Mouse (Mus musculus) layer of hippocampus, adult 11-12 months (tissue): ENCODE measurements at regions not wholly inside any gene's neighbourhood (a gene's known extent, or its start where the extent isn't known, plus 50 kb on each side); places are given as distances from the start of the nearest gene placed in this dataset.
"Not testable (repeated sequence)": the region's sequence is repeated elsewhere in the genome, so short reads cannot be mapped to it uniquely, and the experiment has no call there.

Experiments used
- DNase-seq: peaks from one replicate; pipeline ENCODE4 v3.0.0; 2022; ENCODE audit warnings: low spot score

DNA sequence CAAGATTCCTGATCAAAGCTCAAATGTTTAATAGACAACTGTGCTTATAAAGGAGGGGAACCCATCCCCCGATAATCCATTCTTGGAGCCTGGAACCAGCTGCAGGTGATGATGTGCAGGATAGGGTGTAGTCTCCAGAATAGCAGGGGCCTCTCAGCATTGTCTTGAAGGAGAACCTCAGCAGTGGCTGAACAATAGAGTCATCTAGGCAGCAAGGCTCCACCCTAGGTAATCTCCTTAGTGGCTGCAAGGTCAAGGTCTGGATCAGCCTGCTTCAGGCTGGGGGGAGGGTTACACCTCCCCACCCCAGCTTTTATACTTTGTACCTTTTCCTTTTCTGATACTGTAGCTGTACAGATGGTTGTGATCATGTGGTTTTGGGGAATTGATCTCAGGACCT, 116.8 kb upstream of the Mettl4 start:
- DNase-seq: no peak

DNA sequence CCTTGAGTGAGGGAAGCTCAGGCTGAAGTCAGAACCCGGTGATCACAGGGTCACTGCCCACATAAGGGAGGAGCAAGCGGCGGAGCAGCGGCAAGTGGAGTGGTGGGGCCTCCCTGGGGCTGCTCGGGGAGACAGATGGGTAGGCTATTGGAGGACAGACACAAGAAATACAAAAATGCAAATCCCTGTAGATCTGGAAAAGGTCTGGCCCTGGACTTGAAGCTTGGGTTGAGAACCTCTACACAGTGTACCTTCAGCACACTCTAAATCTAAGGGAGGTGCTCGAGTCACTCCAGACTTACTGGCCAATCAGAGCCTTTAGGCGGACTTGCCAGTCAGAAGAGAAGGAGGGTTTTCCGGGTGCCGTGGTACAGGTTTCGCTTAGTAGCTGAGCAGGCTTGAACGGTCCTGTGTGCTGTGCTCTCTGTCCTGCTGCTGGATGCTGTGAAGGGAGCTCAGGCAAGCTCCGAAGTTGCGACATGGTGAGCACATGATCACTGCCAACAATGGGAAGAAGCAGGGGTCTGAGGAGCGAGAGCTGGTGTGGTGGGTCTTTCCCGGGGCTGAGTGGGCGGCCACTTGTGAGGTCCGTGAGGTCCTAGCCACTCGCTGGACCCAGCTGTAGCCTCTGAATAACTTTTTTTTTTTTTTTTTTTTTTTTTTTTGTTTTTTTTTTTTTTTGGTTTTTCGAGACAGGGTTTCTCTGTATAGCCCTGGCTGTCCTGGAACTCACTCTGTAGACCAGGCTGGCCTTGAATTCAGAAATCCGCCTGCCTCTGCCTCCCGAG, 114.9 kb upstream of the Mettl4 start:
- peak; percentile 75 for DNase-seq

DNA sequence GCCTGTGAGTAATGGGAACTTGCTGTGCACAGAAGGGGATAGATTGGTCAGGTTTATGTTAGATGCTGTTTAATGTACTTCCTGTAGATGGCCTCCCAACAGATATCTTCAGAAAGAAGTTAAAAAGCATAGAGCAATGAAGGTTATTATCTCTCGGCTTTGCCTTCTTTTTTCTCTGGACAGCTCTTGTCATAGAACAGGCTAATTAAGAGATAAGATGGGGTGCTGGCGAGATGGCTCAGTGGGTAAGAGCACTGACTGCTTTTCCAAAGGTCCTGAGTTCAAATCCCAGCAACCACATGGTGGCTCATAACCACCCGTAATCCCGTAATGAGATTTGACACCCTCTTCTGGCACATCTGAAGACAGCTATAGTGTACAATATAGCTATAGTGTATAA, 104.9 kb upstream of the Mettl4 start:
- DNase-seq: not testable (repeated sequence)

DNA sequence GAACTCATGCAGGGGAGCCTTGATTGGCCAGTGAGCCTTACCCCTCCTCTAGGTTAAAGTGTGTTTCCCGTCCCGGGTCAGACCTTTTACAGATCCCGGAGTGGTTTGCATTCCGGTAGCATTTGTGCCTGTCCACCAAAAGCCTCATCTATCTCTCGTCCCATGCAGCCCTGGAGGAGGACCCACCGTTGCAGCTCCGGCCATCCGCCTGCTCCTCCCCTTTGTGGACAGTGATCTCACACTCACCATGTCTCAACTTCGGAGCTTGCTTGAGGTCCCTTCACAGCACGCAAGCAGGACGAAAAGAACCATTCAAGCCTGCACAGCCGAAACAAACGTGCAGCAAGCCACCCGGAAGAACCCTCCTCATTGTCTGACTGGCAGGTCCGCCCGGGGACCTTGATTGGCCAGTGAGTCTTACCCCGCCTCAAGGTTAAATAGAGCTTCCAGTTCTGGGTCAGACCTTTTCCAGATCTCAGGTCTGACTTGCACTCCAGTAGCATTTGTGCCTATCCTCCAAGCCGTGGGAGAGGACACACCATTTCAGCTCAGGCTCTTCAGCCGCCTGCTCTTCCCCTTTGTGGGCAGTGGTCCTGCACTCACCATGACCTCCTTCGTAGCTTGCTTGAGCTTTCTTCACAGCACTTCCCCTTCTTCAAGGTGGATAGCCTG, 84.8 kb upstream of the Mettl4 start:
- peak; percentile 82 for DNase-seq

DNA sequence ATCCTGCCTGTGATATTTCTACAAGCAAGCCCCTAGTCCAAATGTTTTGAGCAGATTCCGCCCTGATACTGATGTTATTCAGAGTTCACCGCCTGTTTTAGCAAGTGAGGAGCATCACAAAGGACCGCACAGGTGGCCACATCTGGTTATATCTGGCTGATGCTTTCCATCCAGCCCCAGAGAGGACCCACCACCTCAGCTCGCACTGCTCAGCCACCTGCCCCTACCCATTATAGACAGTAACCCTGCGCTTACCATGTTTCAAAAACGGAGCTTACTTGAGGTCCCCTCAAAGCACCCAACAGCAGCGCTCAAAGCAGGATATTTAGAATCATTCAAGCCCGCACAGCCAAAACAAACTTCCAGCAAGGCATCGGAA, 84.2 kb upstream of the Mettl4 start:
- peak; percentile 3 for DNase-seq

DNA sequence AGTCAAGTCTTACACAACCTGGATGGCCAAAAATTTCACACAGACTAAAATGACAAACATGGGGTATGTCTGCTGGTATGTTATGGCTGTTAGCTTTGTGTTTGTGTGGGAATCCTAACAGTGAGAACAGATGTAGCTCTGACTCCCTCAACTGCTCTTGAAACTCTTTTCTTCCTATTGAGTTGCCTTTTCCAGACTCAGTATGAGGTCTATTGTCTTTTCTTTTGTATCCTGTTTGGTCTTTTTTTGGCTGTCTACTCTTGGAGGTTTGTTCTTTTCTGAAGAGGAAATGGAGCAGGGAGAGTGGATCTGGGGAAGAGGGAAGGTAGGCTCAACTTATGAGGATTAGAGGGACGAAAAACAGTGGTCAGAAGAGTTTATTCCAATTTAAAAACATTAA, 76.6 kb upstream of the Mettl4 start:
- not testable (repeated sequence) for DNase-seq

DNA sequence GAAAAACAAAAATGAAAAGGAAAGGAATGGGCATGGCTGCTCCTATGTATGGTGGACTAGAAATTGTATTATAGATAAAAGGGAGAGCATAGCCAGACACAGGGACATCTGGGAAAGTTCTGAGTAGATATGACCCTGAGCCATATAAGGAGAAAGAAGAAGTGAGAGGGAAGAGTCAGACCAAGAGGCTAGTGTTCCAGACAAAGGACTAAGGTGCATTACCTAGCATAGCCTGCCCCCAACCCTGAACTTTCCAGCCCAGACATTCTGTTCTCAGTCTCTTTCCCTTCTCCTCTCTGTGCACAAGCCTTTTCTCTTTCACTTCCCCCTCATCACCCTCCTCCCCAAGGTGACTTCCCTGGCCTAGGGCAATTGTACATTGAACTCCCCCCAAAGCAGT, 58.9 kb upstream of the Mettl4 start:
- no peak for DNase-seq
